Mouse (Mus musculus): ENCODE data around the gene Optc. TPM values are rescaled to one million over a fixed set of nuclear protein-coding genes. Genes with fewer than 3 reads are reported as not detected.

The Optc gene
- total RNA-seq, 2 experiments from 2014 or later, result 0.37 to 1.4 TPM

GRCm38 (mm10) chr1:133855274-133856017 lies 52.4 kb downstream of the Optc start:
- peak; percentile 60 to 74 for DNase-seq (ENCODE audit: low spot score in 2 of 2)
- intact Hi-C loops (cut with DNase I), result no loop called here

- intact Hi-C loops (cut with DNase I), result no loop called here
- peak; percentile 35 to 45 for DNase-seq (ENCODE audit: low spot score in 2 of 2)
Measured at GRCm38 (mm10) chr1:133854421-133855273, 53.2 kb downstream of the Optc start.

Other genes with a start within 250 kb of the Optc start
- gene Zbed6, start 247.1 kb downstream of the Optc start, total RNA-seq (2021), result 1 to 10 TPM; 4.3 to 5.9 TPM
- gene Gm38394, start 246.7 kb downstream of the Optc start, total RNA-seq (2021), result 10 to 100 TPM; 19.8 to 32.2 TPM
- under 1 TPM; 0.17 to 0.27 TPM for gene Lax1, start 217.9 kb downstream of the Optc start, total RNA-seq (2021)
- gene Atp2b4, start 107.0 kb downstream of the Optc start, total RNA-seq (2021), result 100 to 1,000 TPM; 224 to 248 TPM
- 10 to 100 TPM in 1 of 2 experiments, 1 to 10 TPM in 1; 7.9 to 11.6 TPM for gene Prelp, start 13.4 kb upstream of the Optc start, total RNA-seq (2021)
- 10 to 100 TPM; 12.7 to 22.2 TPM for gene Fmod, start 129.3 kb upstream of the Optc start, total RNA-seq (2021)
- 10 to 100 TPM; 12.4 to 44.2 TPM for gene Btg2, start 171.1 kb upstream of the Optc start, total RNA-seq (2021)
- under 1 TPM; 0.23 to 0.30 TPM for gene Chit1, start 203.2 kb upstream of the Optc start, total RNA-seq (2021)